Mouse (Mus musculus) mouse embryonic stem cell (cell line): ENCODE data around the gene Gm20388.

ENCODE experiments used
- in situ Hi-C, 2 experiments: fragments of 300-500 bp; cut with MboI; formaldehyde crosslinking; loops; 1 replicate in 1 of 2; 3 replicates in 1 of 2; pipeline ENCODE4 v1.14.3; 2019 to 2020; ENCODE audit warnings: low sequenced_read_pairs in 2 of 2, low pct_unique_long_range_greater_than_20kb in 1 of 2, mixed read lengths in 1 of 2; ENCODE audit not compliant: unreplicated experiment in 1 of 2

Gene Gm20388

DNA sequence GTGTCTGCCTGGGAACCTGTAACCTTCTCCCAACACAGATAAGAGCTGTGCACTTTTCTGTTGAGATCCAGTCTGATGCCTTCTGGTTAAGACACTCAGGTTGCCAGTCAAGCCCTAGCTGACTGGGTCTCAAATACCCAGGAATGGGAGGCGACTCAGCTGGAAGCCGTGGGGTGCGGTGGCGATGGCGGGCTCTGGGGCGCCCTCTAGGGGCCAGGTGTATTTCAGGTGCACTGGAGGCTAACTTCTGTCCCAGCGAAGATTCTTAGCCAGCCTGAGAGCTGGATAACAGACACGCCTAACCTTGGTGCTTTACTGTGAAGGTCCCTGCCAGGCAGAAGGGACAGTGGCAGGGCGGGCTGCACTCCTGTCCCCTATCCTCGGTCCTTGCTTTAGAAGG, 976.6 kb downstream of the Gm20388 start:
- in situ Hi-C loops, result no loop called here

GRCm38 (mm10) chr8:120888005-120888404, 977.4 kb downstream of the Gm20388 start:
- in situ Hi-C loops, result no loop called here

DNA sequence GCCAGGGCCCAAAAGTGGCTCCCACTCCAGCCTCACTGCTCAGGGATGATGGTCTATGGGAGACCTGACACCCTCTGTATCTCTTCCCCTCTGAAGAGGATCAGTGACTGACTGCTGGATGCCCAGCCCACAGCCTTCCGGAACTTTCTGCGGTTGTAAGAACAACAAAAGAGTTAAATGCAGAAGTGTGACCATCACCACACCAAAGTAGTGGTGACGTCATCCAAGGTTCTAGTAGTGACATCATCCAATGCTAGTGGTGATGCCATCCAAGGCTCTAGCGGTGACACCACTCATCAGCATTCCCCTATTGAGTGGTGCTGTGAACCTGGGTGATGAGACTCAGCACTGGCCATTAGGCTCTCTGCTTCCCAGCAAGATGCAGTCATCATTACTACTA, 978.5 kb downstream of the Gm20388 start:
- in situ Hi-C loops, result no loop called here

DNA sequence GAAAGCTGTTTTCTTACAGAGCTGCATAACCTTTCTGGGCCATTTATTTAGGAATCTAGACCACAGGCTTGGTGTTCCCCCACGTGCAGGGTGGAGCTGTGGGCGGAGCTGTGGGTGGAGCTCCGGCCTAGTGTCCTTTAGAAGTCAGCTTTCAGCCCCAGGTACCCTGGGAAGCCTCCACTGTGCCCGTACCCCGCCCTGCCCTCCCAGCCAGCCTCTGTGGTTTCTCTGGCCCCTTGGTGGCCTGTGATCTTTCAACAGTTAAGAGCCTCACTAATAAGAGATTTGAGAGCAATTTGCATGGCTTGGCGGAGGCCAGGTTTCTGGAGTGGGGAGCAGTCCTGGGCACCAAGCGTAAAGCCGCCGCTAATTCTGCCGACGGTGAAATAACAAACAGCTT, 979.4 kb downstream of the Gm20388 start:
- in situ Hi-C loops, result loop anchor here in 1 of 2 experiments (10.0 kb wide), 1 partner anchor 195 kb away; the partner anchor contains the start of gene Foxf1

GRCm38 (mm10) chr8:120895009-120895408, 984.4 kb downstream of the Gm20388 start:
- in situ Hi-C loops, result loop anchor here in 1 of 2 experiments (10.0 kb wide), 1 partner anchor 190 kb away; the partner anchor contains the start of gene Foxf1

GRCm38 (mm10) chr8:120895600-120895999, 985.0 kb downstream of the Gm20388 start:
- in situ Hi-C loops, result loop anchor here in 1 of 2 experiments (10.0 kb wide), 1 partner anchor 189 kb away; the partner anchor contains the start of gene Foxf1

DNA sequence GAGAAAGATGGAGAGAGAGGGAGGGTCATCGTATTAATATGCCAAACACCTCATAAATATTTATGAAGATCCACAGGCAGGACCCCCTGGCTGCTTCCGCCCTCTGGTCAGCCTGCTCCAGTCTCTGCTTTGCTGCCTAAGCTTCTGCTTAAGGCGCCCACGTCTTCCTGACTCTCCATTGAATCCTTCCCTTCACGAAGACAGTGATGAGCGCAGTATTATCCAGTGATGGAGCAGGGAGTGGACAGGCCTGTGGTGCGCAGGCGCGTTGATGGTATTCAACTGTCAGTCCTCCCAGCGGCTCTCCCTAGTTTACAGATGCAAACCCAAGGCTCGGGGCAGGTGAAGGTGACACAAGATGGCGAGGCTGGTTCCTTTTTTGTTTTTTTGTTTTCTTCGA, 985.6 kb downstream of the Gm20388 start:
- in situ Hi-C loops, result loop anchor here in 1 of 2 experiments (10.0 kb wide), 1 partner anchor 189 kb away; the partner anchor contains the start of gene Foxf1

- in situ Hi-C loops, result loop anchor here in 1 of 2 experiments (10.0 kb wide), 1 partner anchor 187 kb away; the partner anchor contains the start of gene Foxf1
Measured at GRCm38 (mm10) chr8:120898008-120898407, 987.4 kb downstream of the Gm20388 start.

- in situ Hi-C loops, result loop anchor here in 1 of 2 experiments (10.0 kb wide), 1 partner anchor 186 kb away; the partner anchor contains the start of gene Foxf1
Measured at GRCm38 (mm10) chr8:120898828-120899407, 988.3 kb downstream of the Gm20388 start.

GRCm38 (mm10) chr8:120902346-120902745, 991.7 kb downstream of the Gm20388 start:
- in situ Hi-C loops, result no loop called here

GRCm38 (mm10) chr8:120907671-120908070, 997.0 kb downstream of the Gm20388 start:
- in situ Hi-C loops, result no loop called here

DNA sequence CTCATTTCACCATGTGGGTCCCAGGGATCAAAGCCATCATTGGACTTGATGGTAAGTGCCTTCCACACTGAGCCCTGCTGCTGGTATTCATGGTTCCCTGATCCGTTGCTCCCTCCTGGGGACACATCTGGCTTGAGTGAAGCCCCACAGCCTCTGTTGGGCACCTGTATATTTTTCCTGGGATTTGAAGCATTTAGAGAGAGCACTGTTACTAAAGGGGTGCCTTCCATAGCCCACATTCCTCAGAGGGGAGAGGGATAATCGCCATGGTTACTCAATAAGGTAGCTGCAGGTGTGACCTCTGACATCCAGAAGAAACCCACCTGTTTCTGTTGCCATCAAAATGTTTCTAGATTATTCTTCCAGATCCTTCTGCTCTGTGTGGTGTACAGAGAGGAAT, 1000.3 kb downstream of the Gm20388 start:
- in situ Hi-C loops, result no loop called here

DNA sequence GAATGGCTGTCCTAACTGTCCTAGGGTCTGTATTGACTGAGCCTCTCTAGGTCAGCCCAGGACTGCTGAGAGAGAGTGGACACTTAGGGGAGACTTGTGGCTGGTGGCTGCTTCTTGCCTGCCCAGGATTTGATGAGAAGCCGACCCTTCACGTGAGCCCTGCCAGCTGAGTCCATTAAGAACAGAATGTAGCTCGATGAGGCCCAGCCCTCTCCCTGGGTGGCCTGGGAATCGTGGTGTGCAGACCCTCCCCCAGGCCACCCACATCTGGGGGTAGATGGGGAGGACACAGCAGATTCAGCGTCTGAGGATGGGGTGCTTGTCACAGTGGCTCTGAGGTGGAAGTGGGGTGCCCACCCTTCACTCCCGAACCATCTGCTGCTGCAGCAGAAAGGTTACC, 1001.8 kb downstream of the Gm20388 start:
- in situ Hi-C loops, result no loop called here

GRCm38 (mm10) chr8:120916831-120917435, 1006.3 kb downstream of the Gm20388 start:
- in situ Hi-C loops, result no loop called here

GRCm38 (mm10) chr8:120920527-120920926, 1009.9 kb downstream of the Gm20388 start:
- in situ Hi-C loops, result no loop called here

DNA sequence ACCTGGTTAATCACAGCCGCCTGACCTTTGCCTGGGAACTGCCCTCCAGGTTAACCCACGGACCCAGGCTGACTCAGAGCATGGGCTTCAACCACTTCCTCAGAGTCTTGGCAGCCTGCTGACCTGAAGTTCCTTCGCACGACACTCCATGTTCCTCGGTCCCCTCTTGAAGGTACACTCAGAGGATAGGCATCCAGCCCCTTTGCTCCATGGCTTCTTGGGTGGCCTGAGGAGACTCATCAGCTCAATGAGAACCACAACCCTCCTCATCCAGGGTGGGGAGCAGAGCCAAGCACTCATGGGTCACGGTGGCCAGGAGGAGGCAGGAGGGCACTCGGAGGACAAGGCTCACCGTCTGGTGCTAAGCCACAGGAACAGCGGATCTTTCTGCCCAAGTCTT, 1015.6 kb downstream of the Gm20388 start:
- in situ Hi-C loops, result no loop called here

GRCm38 (mm10) chr8:120928082-120928481, 1017.4 kb downstream of the Gm20388 start:
- in situ Hi-C loops, result no loop called here

DNA sequence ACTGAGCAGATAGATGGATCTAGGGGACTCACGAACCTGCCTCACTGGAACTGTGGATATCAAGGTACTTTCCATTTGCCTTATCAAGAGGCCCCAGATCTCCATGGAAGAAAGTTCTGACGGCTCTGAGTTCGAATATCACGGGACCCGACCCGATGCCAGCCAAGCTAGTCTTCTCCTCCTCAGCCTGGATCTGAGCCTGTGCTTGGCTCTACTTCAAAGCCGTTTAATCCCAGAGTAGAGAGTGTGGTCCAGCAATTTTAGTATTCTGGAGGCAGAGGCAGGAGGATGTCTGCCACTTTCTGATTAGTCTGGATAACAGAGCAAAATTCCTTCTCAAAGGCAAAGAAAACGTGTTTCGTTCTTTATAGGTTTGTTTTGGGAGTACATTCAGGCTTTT, 1024.0 kb downstream of the Gm20388 start:
- in situ Hi-C loops, result no loop called here

GRCm38 (mm10) chr8:120936685-120937084, 1026.0 kb downstream of the Gm20388 start:
- in situ Hi-C loops, result no loop called here

DNA sequence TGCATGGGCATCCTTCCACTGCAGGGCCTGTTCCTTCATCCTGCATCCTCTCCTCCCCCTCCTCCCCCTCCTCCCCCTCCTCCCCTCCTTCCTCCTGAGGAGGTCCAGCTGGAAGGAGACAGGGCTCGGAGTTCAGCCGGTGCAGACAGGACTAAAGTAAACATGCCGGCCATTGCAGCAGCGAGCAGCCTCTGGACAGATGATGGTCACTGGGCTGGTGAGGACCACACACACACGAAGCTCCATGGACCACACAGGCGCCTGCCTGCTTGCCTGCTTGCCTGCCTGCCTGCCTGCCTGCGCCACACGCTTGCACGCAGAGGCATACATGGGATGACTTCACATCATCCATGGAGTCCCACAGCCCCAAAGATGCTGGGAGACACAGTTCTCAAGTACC, 1026.8 kb downstream of the Gm20388 start:
- in situ Hi-C loops, result no loop called here
